Mouse (Mus musculus): ENCODE data around the gene Gsdma.
"Not testable (repeated sequence)": the region's sequence is repeated elsewhere in the genome, so short reads cannot be mapped to it uniquely, and the experiment has no call there.

Gsdma gene

DNA sequence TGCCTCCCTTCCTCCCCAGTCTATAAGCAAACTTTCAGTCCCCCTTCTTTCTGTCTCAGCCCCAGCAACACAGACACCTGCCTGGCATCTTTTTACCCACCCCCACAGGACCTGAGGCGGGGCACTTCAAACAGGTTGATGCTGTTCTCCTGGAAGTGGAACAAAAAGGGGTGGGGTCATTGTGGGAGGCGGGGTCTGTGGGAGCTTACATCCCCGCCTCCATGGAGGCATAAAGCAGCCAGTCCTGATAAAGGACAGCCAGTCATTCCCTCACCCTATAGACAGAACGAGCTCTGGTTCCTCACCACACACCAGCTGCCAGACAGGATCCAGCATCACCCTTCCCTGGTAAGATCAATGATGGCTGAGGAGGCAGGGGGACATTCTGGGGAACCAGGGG is at the start of gene Gsdma:
Gene Gsdma, plus strand, starts transcription at position 261 of the 400 bp plus-strand sequence.
- no peak for DNase-seq (ENCODE audit: low spot score in 2 of 2)

GRCm38 (mm10) chr11:98620791-98621190 is 43.4 kb upstream of the Gsdma start:
- no peak for DNase-seq (ENCODE audit: low spot score in 2 of 2)

GRCm38 (mm10) chr11:98623981-98624380 is 40.2 kb upstream of the Gsdma start:
- DNase-seq (ENCODE audit: low spot score in 2 of 2), result not testable (repeated sequence)

DNA sequence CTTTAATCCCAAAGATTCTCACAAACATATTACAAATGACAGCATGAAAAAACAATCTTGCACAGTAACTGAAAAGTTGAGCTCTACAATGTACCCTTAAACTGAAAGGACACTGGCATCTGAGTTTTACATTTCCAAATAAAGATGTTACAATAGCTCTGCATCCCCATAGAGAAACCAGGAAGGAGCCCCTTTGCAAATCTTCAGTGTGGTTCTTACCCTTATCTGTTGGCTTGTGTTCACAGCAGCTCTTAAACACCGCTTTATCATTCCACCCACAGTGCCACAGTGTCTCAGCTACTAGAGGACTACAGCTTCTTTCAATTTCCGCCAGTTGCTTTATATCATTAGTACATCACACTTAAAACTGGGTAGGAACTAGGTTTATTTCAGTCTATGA is 39.8 kb upstream of the Gsdma start:
- not testable (repeated sequence) for DNase-seq (ENCODE audit: low spot score in 2 of 2)

DNA sequence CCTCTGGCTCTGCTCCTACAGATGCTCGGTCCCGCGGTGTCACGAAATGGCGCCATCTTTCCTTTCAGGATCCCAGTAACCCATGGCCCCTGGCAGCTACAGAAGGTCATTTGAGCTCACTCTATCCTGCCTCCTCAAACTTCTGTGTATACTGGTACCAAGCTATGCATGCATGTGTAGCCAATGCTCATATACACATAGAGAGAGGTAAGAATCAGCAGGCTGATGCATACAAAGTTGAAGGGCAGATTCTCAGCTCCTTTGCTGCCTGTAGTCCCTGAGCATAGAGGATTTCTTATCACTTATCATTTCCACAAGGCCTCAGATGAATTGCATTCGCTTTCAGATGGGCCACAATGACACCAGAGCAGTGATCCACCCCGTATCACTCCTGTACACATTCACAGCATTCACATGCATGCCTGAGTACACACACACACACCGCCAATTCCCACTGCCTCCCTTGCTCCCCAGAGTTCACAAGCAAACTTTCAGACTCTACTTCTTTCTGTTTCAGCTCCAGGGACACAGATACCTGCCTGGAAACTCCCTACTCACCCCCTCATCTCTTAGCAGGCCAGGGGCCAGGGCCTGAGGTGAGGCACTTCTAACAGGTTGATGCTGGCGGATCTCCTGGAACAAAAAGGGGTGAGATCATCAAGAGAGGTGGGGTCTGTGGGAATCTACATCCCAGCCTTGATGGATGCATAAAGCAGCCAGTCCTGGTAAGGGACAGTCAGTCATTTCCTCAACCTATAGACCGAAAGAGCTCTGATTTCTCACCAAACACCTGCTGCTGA is 38.3 kb upstream of the Gsdma start, which contains the start of the genes Gm12355 and Gsdma3:
Gene Gm12355, minus strand, starts transcription at position 51 of the 800 bp plus-strand sequence.
Gene Gsdma3, plus strand, starts transcription at position 750 of the 800 bp plus-strand sequence.
- DNase-seq (ENCODE audit: low spot score in 2 of 2), result no peak

DNA sequence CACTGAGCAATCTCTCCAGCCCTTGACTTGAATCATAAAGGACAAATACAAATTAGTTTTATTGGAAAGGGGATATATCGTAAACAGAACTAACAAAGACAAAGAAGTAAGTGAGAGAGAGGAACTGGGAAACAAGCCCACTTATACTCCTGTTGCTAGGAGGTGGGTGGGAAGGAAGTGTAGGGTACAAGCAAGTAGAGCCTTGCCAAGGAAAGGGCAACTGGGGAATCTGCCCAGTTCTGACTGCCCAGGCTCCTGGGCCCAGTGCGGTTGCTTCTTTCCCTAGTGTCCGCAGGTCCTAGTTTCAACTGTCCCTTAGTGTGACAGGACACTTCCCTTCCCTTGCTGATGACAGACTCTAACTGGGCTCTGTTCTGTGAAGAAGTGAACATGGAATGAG is 35.4 kb upstream of the Gsdma start:
- DNase-seq (ENCODE audit: low spot score in 2 of 2), result no peak

DNA sequence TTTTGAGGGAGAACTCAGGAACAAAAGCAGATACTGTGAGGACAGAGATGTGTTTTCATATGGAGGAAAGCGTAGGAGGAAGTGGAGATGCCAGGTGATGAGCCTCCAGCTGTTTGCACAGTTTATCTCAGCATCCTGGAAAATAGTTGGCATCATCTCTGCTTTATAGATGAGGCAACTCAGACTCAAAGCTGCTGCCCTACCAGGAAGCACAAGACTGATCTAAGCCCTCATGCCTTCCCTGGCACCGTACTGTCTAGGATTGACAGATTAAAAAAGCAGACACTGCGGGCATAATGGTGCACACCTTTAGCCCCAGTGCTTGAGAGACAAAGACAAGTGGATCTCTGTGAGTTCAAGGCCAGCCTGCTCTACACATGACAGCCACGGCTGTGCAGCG is 33.5 kb upstream of the Gsdma start:
- DNase-seq (ENCODE audit: low spot score in 2 of 2), result no peak

DNA sequence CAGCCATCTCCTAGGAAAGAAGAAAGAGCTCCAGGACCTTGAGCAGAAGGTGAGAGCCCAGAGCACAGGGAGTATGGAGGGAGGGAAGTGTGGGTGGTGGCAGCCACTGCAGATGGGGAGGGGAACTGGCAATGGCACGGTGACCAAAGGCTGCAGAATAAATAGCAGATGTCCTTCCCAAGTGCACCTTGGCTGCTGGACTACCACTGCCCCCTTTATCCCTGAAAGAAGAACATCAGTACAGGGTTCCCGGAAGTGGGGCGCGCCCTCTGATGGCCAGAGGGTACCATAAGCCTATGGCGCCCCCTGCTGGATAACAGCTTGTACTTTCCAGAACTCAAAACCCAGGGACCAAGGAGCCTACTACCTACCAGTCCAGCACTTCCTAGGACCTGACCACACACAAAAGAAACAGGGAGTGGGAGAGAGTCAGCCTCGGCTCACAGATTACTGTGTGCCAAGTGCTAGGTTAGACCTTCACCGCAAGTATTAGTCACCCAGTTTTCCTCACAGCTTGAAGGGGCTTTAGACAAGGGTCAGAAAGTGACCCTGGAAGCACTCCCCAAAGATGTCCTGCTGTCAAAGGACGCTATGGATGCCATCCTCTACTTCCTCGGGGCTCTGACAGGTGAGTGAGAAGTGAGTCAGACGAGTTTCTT is 28.7 kb upstream of the Gsdma start:
- DNase-seq (ENCODE audit: low spot score in 2 of 2), result not testable (repeated sequence)

DNA sequence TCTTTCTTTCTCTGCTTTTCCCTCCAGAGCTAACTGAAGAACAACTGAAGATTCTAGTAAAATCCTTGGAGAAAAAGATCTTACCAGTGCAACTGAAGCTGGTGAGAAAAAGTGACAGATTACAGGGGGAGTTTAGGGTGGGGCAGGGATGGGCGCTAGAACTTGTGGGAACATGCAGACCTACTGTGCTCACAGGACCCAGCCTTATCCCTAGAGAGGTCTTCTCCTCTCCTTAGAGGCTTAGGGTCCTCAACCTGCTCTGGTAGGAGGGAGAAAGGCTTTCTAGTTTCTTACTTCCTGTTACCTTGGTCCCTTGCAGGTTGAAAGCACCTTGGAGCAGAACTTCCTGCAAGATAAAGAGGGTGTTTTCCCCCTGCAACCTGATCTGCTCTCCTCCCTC is 26.6 kb upstream of the Gsdma start:
- no peak for DNase-seq (ENCODE audit: low spot score in 2 of 2)

GRCm38 (mm10) chr11:98640091-98640490 is 24.1 kb upstream of the Gsdma start:
- no peak for DNase-seq (ENCODE audit: low spot score in 2 of 2)

DNA sequence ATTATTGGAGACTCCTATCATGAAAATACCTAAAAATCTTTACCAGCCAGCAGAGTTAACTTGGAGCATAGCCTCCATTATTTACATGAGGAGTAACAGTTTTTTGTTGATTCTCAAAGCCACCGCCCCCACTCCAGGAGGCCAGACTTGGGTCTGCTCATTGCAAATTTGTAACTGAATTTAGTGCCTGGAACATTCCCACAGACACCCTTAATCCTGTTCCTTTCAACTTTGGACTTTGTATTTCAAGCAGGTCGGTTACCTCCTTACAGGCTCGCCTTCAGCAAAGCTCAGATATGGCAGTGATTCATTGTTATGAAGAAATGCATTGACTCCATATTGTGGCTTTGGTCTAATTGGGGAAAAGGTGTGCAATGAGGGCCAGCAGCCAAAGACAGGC is 19.4 kb upstream of the Gsdma start:
- no peak for DNase-seq (ENCODE audit: low spot score in 2 of 2)

- no peak for DNase-seq (ENCODE audit: low spot score in 2 of 2)
Measured at GRCm38 (mm10) chr11:98645946-98646345, 18.2 kb upstream of the Gsdma start.

DNA sequence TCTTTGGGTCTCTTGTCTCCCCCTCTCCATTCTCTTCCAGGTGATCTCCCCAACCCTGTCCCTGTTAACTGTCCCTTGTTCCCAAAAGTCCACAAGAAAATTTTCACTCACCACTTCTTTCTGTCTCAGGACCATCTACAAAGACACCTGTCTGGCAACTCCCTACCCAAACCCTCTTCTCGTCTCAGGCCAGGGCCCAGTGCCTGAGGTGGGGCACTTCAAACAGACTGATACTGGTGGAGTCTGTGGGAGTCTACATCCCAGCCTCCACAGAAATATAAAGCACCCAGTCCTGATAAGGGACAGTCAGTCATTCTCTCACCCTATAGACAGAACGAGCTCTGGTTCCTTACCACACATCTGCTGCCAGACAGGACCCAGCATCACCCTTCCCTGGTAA is 17.7 kb upstream of the Gsdma start, which contains the start of gene Gsdma2:
Gene Gsdma2, plus strand, starts transcription at position 301 of the 400 bp plus-strand sequence.
- DNase-seq (ENCODE audit: low spot score in 2 of 2), result no peak

DNA sequence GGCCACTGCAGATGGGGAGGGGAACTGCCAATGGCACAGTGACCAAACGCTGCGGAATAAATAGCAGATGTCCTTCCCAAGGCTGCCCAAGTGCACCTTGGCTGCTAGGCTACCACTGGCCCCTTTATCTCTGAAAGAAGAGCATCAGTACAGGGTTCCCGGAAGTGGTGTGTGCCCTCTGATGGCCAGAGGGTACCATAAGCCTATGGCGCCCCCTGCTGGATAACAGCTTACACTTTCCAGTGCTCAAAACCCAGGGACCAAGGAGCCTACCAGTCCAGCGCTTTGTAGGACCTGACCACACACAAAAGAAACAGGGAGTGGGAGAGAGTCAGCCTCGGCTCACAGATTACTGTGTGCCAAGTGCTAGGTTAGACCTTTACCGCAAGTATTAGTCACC is 9.1 kb upstream of the Gsdma start:
- peak in 1 of 2 experiments; percentile 25 for DNase-seq (ENCODE audit: low spot score in 2 of 2)

DNA sequence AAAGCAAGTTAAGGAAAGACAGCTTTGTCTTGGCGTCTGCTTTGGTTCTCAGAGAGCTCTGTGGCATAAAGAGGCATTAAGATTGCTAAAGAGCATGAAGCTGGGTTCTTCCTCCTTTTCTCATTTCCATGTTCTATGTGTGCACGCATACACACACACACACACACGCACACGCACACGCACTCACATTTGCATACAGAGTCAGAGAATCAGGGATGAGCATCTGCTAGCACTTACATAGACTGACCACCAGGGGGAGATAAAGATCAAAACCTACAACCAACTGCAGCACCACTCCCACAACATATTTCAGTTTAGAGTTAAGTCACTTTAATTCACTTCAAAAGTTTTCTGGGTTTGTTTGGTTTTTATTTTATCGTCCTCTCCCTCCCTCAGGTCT is 3.6 kb upstream of the Gsdma start:
- peak; percentile 43 to 46 for DNase-seq (ENCODE audit: low spot score in 2 of 2)

GRCm38 (mm10) chr11:98668984-98669383 is 4.8 kb downstream of the Gsdma start:
- no peak for DNase-seq (ENCODE audit: low spot score in 2 of 2)

- DNase-seq (ENCODE audit: low spot score in 2 of 2), result no peak
Measured at GRCm38 (mm10) chr11:98671284-98671815, 7.2 kb downstream of the Gsdma start.

DNA sequence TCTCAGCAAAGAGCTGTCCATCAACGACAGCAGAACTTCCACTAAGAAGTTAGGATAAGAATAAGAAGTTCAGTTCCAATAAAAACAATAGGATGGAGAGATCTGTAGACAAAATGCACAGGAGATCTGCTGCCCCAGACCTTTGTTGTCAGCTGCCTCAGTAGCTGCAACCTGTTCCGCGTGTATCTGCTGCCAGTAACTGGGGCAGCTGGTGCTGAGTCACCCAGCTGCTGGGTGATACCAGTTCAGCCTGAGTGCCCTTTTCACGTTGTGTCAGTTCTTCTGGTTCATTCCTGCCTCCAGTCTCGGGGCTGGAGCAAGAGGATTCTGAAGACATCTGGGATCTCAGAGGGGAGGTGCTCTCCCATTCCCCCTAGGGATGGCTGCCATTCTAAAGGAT is 7.7 kb downstream of the Gsdma start:
- no peak for DNase-seq (ENCODE audit: low spot score in 2 of 2)

- no peak for DNase-seq (ENCODE audit: low spot score in 2 of 2)
Measured at GRCm38 (mm10) chr11:98672482-98672881, 8.3 kb downstream of the Gsdma start.

- peak; percentile 43 for DNase-seq (ENCODE audit: low spot score in 2 of 2)
Measured at GRCm38 (mm10) chr11:98673136-98673535, 9.0 kb downstream of the Gsdma start.

DNA sequence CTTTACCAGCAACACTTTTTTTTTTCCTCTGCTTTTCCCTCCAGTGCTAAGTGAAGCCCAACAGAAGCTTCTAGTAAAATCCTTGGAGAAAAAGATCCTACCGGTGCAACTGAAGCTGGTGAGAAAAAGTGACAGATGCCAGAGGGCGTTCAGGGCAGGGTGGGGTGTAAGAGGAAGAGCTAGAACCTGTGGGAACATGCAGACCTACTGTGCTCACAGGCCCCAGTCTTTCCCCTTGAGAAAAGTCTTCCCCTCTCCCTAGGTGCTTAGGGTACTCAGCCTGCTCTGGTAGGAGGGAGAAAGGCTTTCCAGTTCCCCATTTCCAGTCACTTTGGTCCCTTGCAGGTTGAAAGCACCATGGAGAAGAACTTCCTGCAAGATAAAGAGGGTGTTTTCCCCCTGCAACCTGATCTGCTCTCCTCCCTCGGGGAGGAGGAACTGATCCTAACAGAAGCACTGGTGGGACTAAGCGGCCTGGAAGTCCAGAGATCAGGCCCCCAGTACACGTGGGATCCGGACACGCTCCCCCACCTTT is 11.7 kb downstream of the Gsdma start:
- no peak for DNase-seq (ENCODE audit: low spot score in 2 of 2)

DNA sequence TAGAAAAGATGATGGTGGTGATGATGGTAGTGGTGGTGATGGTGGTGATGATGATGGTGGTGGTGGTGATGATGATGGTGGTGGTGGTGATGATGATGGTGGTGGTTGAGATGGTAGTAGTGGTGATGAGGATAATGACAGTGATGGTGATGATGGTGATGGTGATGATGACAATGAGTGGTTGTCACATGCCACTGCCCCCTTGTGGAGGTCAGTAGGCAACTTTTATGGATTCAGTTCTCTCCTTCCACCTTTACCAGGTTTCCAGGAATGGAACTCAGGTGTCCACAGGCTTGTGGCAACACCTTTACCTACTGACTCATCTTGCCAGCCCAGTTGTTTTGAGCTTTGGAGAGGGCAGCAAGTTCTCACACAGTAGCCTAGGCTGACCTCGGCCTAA is 15.9 kb downstream of the Gsdma start:
- DNase-seq (ENCODE audit: low spot score in 2 of 2), result no peak
